8 mouse cellular contexts compared by ENCODE assay signal in the genomic region with DNA sequence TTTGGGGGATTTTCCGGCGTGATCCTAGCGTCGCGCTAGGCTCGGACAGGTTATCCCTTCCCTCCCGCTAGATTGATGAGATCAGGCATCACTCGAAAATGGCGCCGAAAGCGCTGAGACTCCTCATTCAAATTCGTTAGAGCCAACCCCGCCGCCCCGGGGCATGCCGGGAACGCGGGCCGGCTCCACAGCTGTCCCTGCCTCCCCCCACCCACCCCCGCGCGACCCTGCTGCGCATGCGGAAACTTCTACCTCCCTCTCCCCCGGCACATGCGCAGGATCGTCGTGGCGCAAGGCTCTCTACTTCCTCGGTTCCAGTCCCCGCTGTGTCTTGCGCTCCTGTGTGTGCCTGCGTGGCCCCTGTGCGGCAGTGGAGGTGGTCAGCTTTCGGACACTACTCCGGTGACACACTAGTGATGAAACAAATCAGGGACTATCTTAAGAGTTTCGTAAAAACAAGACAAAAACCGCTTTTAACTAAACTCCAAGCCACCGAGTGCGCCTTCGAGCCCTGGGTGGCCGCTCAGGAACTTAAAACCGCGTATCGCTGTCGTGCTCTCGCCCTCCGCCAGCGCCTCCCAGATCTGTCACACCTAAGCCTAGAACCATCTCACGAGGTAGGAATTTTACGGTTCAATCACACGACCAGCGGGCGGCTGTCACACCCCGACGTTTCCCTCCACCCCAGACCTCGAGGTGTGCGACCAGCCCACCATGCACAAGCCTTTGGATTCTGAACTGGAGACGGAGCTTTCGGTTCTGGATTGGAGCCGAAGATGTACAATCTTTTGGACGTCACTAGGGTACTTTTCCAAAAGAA. TPM values are rescaled to one million over a fixed set of nuclear protein-coding genes. Genes with fewer than 3 reads are reported as not detected.
A peak's percentile ranks its signal among the peaks of the same experiment; 100 is the strongest.
DNase-seq lines count a peak whose midpoint lies in the region; ATAC-seq and TF ChIP-seq lines count a peak whose summit lies in the region.

No protein-coding gene starts in this region.

- H3K4me1 ChIP-seq in cortical plate, adult 2 months (ENCODE audit: control insufficient read depth, insufficient read depth, low read length), result no peaks in the 10 kb centered on the region; the same call in 1 of the 2 replicates

- no peak for TF ChIP-seq CTCF in cortical plate, adult 2 months (IDR thresholded peaks at IDR 0.05; ENCODE audit: extremely low read depth, insufficient read depth, low read length)

- DNase-seq in gastrocnemius, adult 8-10 months (ENCODE audit: low spot score in 2 of 2), result peak; percentile 92 to 95
- DNase-seq in induced T-regulatory cell, adult 2 months (ENCODE audit: low read depth), result peak; percentile 99
- DNase-seq in left cerebral cortex, adult 9 months (ENCODE audit: low spot score in 2 of 2), result peak; percentile 82 to 91
- DNase-seq in right cerebral cortex, postnatal 14 days, result peak; percentile 97
- DNase-seq in urinary bladder, postnatal 36 days (ENCODE audit: low spot score in 2 of 2), result peak; percentile 91 to 96

- peak overlapping the region; percentile 45 for H3K4me3 ChIP-seq in cortical plate, adult 2 months (ENCODE audit: insufficient read depth, low read length)

- H3K27ac ChIP-seq in cortical plate, adult 2 months (ENCODE audit: insufficient read depth, low read length), result peak overlapping the region; percentile 36; the same call in 1 of the 2 replicates

- peak; percentile 87 for TF ChIP-seq POLR2A in cortical plate, adult 2 months (IDR thresholded peaks at IDR 0.05; ENCODE audit: extremely low read depth, insufficient read depth, low read length)

- peak; percentile 86 for ATAC-seq in activated CD4-positive, CD25-positive, alpha-beta regulatory T cell, adult 4 months
- peak; percentile 81 for ATAC-seq in megakaryocyte progenitor cell, adult 5-6 weeks (replicated peaks; ENCODE audit: poor library complexity)

RNA-seq across cellular contexts. Expression of a gene that starts 41.6 kb away (rescaled TPM):
- under 1 TPM; 0.48 to 0.80 TPM for polyA plus RNA-seq in activated CD4-positive, CD25-positive, alpha-beta regulatory T cell, adult 4 months (2017; shearing (Covaris generic))
- polyA plus RNA-seq in cortical plate, adult 2 months (2012; rRNA removed), result 0.48 and 0.49 TPM in 2 replicates
- under 1 TPM in 2 of 4 experiments, not detected in 2; 0.12 to 0.34 TPM for total RNA-seq in gastrocnemius, adult 8-10 months (2022)
- 0.39 and 2.0 TPM in 2 replicates for total RNA-seq in megakaryocyte progenitor cell, adult 5-6 weeks (2015)
- total RNA-seq in megakaryocyte progenitor cell, adult 5-6 weeks (2017), result 0.04 and 0.68 TPM in 2 replicates

RNA-seq across cellular contexts. Expression of a gene that starts 50.8 kb away (rescaled TPM):
- polyA plus RNA-seq in activated CD4-positive, CD25-positive, alpha-beta regulatory T cell, adult 4 months (2017; shearing (Covaris generic)), result 1 to 10 TPM; 5.3 to 8.0 TPM
- polyA plus RNA-seq in cortical plate, adult 2 months (2012; rRNA removed), result 13.1 and 14.3 TPM in 2 replicates
- 10 to 100 TPM in 2 of 4 experiments, 1 to 10 TPM in 2; 8.7 to 10.4 (median 9.7) TPM for total RNA-seq in gastrocnemius, adult 8-10 months (2022)
- 12.7 and 14.0 TPM in 2 replicates for total RNA-seq in megakaryocyte progenitor cell, adult 5-6 weeks (2015)
- total RNA-seq in megakaryocyte progenitor cell, adult 5-6 weeks (2017), result 13.0 and 14.2 TPM in 2 replicates

Comparison
In these comparisons a context has a peak if more than half of its experiments do, and no peak if none do; other contexts are left out.
1. Peak in every context shown above with its lines: DNase-seq, ATAC-seq, H3K4me3 ChIP-seq and H3K27ac ChIP-seq.